Mouse (Mus musculus) liver, adult 2 months (tissue): Measurements from ENCODE around the gene Rdx.

Experiments used
- CTCF ChIP-seq: fragments of 200-500 bp; IDR thresholded peaks from 2 replicates; pipeline ENCODE4 v1.5.1; 2011; ENCODE audit warnings: low read depth, low read length, control low read depth
- POLR2A ChIP-seq: fragments of 200-500 bp; IDR thresholded peaks from 2 replicates; pipeline ENCODE4 v1.6.1; 2011; ENCODE audit warnings: low read length, control low read depth; ENCODE audit not compliant: insufficient read depth; ENCODE audit errors: extremely low read depth

- TF ChIP-seq CTCF (no peak), POLR2A (no peak)
These were observed 39.6 kb upstream of the Rdx start for GRCm38 (mm10) chr9:52007341-52007740.
